Mouse (Mus musculus) hindbrain, embryonic 13.5 days (tissue): ENCODE data around the gene Gbp9. TPM values are rescaled to one million over a fixed set of nuclear protein-coding genes. Genes with fewer than 3 reads are reported as not detected.

Source experiments
- ATAC-seq: fragments of 200-750 bp; cut with Nextera tagmentation; 2 replicates; pipeline ENCODE4 v1.8.0; 2017; ENCODE audit warnings: moderate TSS enrichment; ENCODE audit not compliant: low FRiP score
- H3K27ac ChIP-seq: fragments of 300-500 bp; sonication (generic); 2 replicates; pipeline ENCODE4 v1.5.1; 2015; ENCODE audit warnings: inconsistent platforms, mild to moderate bottlenecking, moderate library complexity
- H3K27me3 ChIP-seq: fragments of 300-500 bp; sonication (generic); 2 replicates; pipeline ENCODE4 v1.6.1; 2015; ENCODE audit warnings: mild to moderate bottlenecking, inconsistent platforms
- H3K36me3 ChIP-seq: fragments of 300-500 bp; sonication (generic); 2 replicates; pipeline ENCODE4 v1.6.1; 2015; ENCODE audit warnings: mild to moderate bottlenecking, inconsistent platforms
- H3K4me1 ChIP-seq: fragments of 300-500 bp; sonication (generic); replicated peaks from 2 replicates; pipeline ENCODE4 v1.6.1; 2015; ENCODE audit warnings: inconsistent platforms
- H3K4me2 ChIP-seq: fragments of 300-500 bp; sonication (generic); 2 replicates; pipeline ENCODE4 v1.6.1; 2015; ENCODE audit warnings: inconsistent platforms, mild to moderate bottlenecking, moderate library complexity
- H3K4me3 ChIP-seq: fragments of 300-500 bp; sonication (generic); 2 replicates; pipeline ENCODE4 v1.5.1; 2015; ENCODE audit warnings: mild to moderate bottlenecking, inconsistent platforms
- H3K9ac ChIP-seq: fragments of 300-500 bp; sonication (generic); 2 replicates; pipeline ENCODE4 v1.6.1; 2015; ENCODE audit warnings: mild to moderate bottlenecking, inconsistent platforms
- H3K9me3 ChIP-seq: fragments of 300-500 bp; sonication (generic); 2 replicates; pipeline ENCODE4 v1.6.1; 2016; ENCODE audit warnings: inconsistent platforms
- WGBS: fragments of 180-500 bp; shearing (Covaris S2); methylation state at CpG from one replicate; pipeline ENCODE4 v1.1.7; 2015; 5-methylcytosine and 5-hydroxymethylcytosine counted together
- polyA plus RNA-seq: library from polyadenylated mRNA; unstranded; fragments of >200 nt; fragmentation: Nextera tagmentation; extraction: Ambion mirVana; gene quantifications from 2 replicates; pipeline ENCODE4 v1.2.1, GENCODE M21; 2015

Gbp9 gene
- polyA plus RNA-seq, 1 experiment from 2014 or later, result 1.3 TPM

GRCm38 (mm10) chr5:105032362-105032761, 107.0 kb downstream of the Gbp9 start:
- H3K4me1 ChIP-seq, result no peaks in the 10 kb centered on the region
- no peak overlapping the region for H3K4me3 ChIP-seq
- no peaks in the 10 kb centered on the region for H3K27me3 ChIP-seq
- H3K4me2 ChIP-seq, result no peak overlapping the region
- 77% methylated on average over 2 of the region's 2 CpGs for WGBS
- no peaks in the 10 kb centered on the region for H3K36me3 ChIP-seq
- H3K27ac ChIP-seq, result no peak overlapping the region
- ATAC-seq, result no peak
- H3K9me3 ChIP-seq, result peaks cover 5% of the 10 kb centered on the region; the same call in 1 of the 2 replicates
- no peak overlapping the region for H3K9ac ChIP-seq

Other genes starting within 250 kb of the Gbp9 start
- 0.40 and 0.56 TPM in 2 replicates for gene Abcg3, start 156.8 kb downstream of the Gbp9 start, polyA plus RNA-seq
- 1.5 TPM in 2 replicates for gene Gbp8, start within 50 bp of the Gbp9 start, polyA plus RNA-seq
- gene Gbp4, start within 50 bp of the Gbp9 start, polyA plus RNA-seq, result 3.2 and 3.4 TPM in 2 replicates
- gene Gbp10, start 100.0 kb upstream of the Gbp9 start, polyA plus RNA-seq, result 0.97 and 1.6 TPM in 2 replicates
- 0.34 and 0.62 TPM in 2 replicates for gene Gm43302, start 154.2 kb upstream of the Gbp9 start, polyA plus RNA-seq
- 3.9 and 4.1 TPM in 2 replicates for gene Gbp6, start 154.2 kb upstream of the Gbp9 start, polyA plus RNA-seq